Mouse (Mus musculus) brain, adult 2 months (tissue): Measurements from ENCODE around the gene Pou2af1.

ENCODE experiments used
- DNase-seq: peaks from one replicate; pipeline ENCODE4 v3.0.0; 2011; ENCODE audit warnings: low read depth, low spot score

The Pou2af1 gene

DNA sequence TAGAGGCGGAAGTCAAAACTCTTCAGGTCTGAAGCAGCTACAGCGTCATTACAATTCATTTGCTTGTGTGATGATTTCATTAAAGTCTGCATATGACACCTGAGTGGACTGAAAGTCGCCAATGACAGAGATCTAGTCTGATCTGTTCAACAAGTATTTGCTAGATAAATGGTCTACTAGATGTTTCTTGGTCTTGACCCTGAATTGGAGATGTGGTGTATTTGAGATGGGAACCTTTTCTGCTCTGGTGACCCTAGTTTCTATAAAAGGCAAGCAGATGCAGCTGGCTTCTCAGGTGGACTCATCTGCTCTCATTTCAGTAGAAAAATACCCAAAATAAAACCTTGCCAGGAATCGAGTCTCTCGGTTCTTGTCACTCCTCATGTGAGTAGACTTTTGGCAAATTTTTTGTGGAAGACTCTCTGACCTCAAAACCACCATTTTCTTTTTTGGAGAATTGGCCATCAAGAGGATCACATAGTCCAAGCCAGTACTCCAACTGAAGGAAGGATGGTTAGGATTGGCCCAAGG, 12.2 kb downstream of the Pou2af1 start:
- DNase-seq: no peak

GRCm38 (mm10) chr9:51230701-51231389, 17.3 kb downstream of the Pou2af1 start:
- DNase-seq: no peak

- DNase-seq: no peak
Observed at GRCm38 (mm10) chr9:51232163-51232562, 18.7 kb downstream of the Pou2af1 start.

GRCm38 (mm10) chr9:51238741-51239385, 25.4 kb downstream of the Pou2af1 start:
- DNase-seq: peak; percentile 89

DNA sequence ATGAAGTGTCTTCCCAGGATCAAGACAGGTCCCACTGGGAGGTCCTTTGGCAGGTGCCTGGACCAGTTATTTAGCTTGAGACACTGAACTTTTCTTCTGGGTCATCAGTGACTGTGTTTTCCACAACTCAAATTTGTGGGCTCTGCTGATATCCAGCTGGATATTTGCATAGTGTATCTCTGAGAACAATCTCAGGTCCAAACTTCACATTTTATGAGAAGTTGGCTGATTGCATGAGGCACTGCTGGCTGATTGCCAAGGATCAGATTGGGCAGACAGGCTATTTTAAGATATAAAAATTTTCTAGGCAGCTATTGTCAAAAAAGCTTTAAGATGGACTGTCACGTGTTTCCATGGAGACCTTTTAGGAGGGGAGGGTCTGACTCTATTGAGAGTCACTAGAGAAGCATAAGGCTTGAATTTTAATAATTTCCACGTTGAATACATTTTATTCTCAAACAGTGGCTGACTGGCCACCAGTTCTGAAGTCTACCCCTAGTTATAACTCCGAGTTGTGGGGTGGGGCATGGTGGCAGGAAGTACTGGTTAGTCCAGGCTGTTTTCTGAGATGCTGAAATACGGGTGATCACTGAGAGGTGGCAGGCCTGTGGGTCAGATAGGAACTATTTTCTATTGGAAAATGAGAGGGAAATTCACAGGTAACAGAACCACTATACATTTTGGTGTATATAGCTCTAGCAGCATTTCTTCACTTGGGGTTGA, 43.4 kb downstream of the Pou2af1 start:
- peak; percentile 10 for DNase-seq

DNA sequence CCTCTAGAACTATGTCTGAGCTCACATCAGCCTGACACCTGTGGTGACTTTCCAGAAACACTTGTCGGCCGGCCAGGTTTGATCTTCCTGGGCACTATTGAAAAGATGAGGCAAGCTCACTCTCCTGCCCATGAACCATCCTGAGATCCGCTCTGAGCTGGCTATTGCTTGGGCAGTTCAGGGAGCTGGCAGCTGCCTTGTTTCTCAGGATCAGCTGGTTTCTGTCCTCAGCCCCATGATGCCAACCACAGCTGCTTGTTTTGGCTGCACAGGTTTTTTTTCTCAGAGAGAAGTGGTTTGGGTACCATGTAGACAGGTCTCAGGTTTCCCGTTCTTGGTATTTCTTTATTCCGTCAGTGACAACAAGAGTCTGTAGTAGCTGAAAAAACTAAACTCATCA, 44.9 kb downstream of the Pou2af1 start:
- no peak for DNase-seq

GRCm38 (mm10) chr9:51268852-51269251, 55.3 kb downstream of the Pou2af1 start:
- DNase-seq: no peak

DNA sequence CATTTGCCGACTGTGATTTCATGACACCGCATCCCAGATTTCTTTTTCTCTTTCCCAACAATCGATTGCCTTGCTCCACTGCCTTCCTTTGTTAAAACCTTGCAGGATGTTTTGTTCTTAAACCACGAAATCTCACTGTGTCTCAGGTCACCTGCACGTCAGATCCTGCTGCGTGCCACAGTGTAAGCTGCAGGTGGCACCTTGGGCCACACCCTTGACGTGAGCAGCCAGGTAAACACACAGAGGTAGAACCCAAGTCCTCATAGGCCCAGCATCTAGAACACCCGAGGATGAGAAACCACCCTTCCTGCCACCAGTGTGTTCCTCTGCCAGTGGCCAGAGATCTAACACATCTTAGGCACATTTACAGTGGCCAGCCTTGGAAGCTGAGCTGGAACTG, 57.6 kb downstream of the Pou2af1 start:
- DNase-seq: no peak

DNA sequence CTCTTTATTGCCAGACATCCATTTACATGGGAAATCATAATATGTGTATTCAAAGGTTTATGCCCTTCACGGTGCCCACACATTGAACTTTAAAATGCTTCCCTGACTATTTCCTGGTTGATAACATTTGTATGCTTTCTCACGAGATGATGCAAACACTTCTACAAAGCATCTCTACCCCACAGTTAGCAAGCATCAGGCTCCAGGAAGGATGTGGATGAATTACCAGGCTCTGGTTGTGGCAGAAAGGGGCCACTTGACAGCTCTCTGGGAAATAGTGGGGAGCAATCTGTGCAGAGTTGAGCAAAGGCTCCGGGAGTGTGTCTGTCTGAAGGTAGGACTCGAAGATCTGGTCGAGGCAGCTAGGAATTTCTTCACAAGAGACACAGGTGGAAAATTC, 58.6 kb downstream of the Pou2af1 start:
- no peak for DNase-seq

GRCm38 (mm10) chr9:51273581-51274154, 60.2 kb downstream of the Pou2af1 start:
- peak; percentile 8 for DNase-seq

DNA sequence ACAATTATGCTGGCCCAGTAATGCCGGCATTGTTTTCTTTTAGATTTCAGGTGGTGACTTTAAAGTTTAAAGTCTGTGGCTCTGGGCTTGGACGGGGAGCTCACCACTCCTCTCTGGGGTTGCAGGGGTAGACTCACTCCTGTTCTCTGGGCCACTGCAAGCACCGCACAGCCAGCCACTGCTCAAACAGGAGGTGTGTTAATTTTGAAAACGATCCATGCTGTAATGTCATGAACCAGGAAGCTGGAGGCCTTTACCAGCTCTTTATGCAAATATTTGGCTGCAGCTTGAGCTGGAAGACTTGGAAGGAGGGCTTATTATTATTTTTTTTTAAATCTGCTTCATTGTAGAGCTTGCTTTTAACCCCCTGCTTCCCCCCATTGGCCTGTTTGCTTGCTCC, 61.2 kb downstream of the Pou2af1 start:
- no peak for DNase-seq

- no peak for DNase-seq
Observed at GRCm38 (mm10) chr9:51277834-51278498, 64.5 kb downstream of the Pou2af1 start.

GRCm38 (mm10) chr9:51278500-51279381, 65.2 kb downstream of the Pou2af1 start, which contains the start of gene Colca2:
Gene Colca2 (minus strand): TSS chr9:51278569.
- peak; percentile 77 for DNase-seq

DNA sequence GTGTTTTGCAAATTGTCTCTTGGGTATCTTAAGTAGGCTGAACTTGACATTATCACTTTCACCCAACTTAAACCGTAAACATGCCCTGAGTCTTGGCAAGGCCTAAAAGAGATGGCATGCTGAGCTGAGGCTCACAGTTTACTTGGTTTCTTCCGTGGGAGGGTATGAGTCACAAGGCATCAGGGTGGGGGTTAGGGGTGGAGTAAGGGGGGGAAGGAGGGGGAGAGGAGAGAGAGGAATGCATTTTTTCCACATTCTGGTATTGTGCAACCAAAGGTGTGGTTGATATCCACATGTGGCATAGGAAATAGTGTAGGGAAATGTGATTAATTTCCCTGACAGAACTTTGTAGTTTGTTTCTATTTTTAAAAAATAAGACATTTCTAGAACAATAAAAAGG, 72.6 kb downstream of the Pou2af1 start:
- peak; percentile 64 for DNase-seq
